ENCODE assay signal across 17 mouse cellular contexts in genomic region chr19:8594518-8594917, GRCm38 (mm10). TPM values are rescaled to one million over a fixed set of nuclear protein-coding genes. Genes with fewer than 3 reads are reported as not detected.
DNase-seq lines count a peak whose midpoint lies in the region; ATAC-seq and TF ChIP-seq lines count a peak whose summit lies in the region.
"Had no signal": no experiment of that assay in that cellular context is flagged by ENCODE, and none has a peak within 500 bp of the region (broad histone marks: within the 10 kb centered on the region; RNA-seq: fewer than 3 reads in every experiment).

No protein-coding gene starts in this region.

- peak overlapping the region; percentile 26; the same call in 1 of the 2 replicates for H3K9ac ChIP-seq in heart, embryonic 13.5 days
- H3K9ac ChIP-seq in lung, embryonic 14.5 days, result no peak overlapping the region
- H3K9ac ChIP-seq in liver, embryonic 14.5 days (replicated peaks), result no peak overlapping the region
- H3K9ac ChIP-seq: heart, embryonic 15.5 days; midbrain, embryonic 15.5 days had no signal

- no peak for DNase-seq in heart, postnatal 10 days
- DNase-seq in lung, embryonic 14.5 days, result no peak
- DNase-seq in lung, adult 18-20 months, result no peak
- DNase-seq in embryo, embryonic 10.5 days (ENCODE audit: low spot score), result peak; percentile 49
- no peak for DNase-seq in liver, embryonic 14.5 days (ENCODE audit: low read depth in 3 of 3, low spot score in 3 of 3)
- no peak for DNase-seq in right cerebral cortex, adult 18-20 months
- DNase-seq: B cell, adult 2 months; cerebellum, adult 11-12 months; gastrocnemius, postnatal 36 days; lung, postnatal 10 days; right cerebral cortex, postnatal 25 days had no signal

- H3K4me1 ChIP-seq in heart, embryonic 13.5 days, result peaks cover 17% of the 10 kb centered on the region
- peaks cover 9% of the 10 kb centered on the region; the same call in 1 of the 2 replicates for H3K4me1 ChIP-seq in lung, embryonic 14.5 days (ENCODE audit: insufficient read depth)
- peaks cover 0 to 21% of the 10 kb centered on the region in 2 experiments; a peak in 3 of 4 replicates for H3K4me1 ChIP-seq in liver, embryonic 14.5 days (replicated peaks; ENCODE audit: control insufficient read depth in 2 of 2, insufficient read depth in 2 of 2, low read length in 1 of 2)
- H3K4me1 ChIP-seq: midbrain, embryonic 15.5 days had no signal

- WGBS in heart, embryonic 13.5 days, result 5% methylated on average over 1 of the region's 1 CpGs
- 3% methylated on average over 1 of the region's 1 CpGs for WGBS in lung, embryonic 14.5 days
- 10% methylated on average over 1 of the region's 1 CpGs for WGBS in liver, embryonic 14.5 days (ENCODE audit: insufficient replicate concordance)

- no peaks in the 10 kb centered on the region for H3K9me3 ChIP-seq in heart, embryonic 13.5 days
- no peaks in the 10 kb centered on the region for H3K9me3 ChIP-seq in lung, embryonic 14.5 days (ENCODE audit: low read depth, low read length)
- H3K9me3 ChIP-seq in liver, embryonic 14.5 days (ENCODE audit: control insufficient read depth, low read length), result no peaks in the 10 kb centered on the region
- H3K9me3 ChIP-seq: G1E; heart, embryonic 15.5 days; midbrain, embryonic 15.5 days had no signal

- H3K36me3 ChIP-seq in heart, embryonic 13.5 days, result no peaks in the 10 kb centered on the region
- H3K36me3 ChIP-seq in lung, embryonic 14.5 days (ENCODE audit: insufficient read depth), result no peaks in the 10 kb centered on the region
- H3K36me3 ChIP-seq in liver, embryonic 14.5 days (replicated peaks; ENCODE audit: control insufficient read depth, insufficient read depth, low read depth), result no peaks in the 10 kb centered on the region
- H3K36me3 ChIP-seq: G1E; heart, embryonic 15.5 days; midbrain, embryonic 15.5 days had no signal

- no peak for TF ChIP-seq CTCF in lung, embryonic 14.5 days (IDR thresholded peaks at IDR 0.05; ENCODE audit: low read depth)
- TF ChIP-seq CTCF in liver, embryonic 14.5 days (IDR thresholded peaks at IDR 0.05; ENCODE audit: low read depth), result no peak

- H3K4me2 ChIP-seq in heart, embryonic 13.5 days, result no peak overlapping the region
- H3K4me2 ChIP-seq in lung, embryonic 14.5 days, result no peak overlapping the region
- no peak overlapping the region for H3K4me2 ChIP-seq in liver, embryonic 14.5 days (ENCODE audit: low read depth)
- H3K4me2 ChIP-seq: heart, embryonic 15.5 days; midbrain, embryonic 15.5 days had no signal

- no peak overlapping the region for H3K4me3 ChIP-seq in heart, embryonic 13.5 days
- no peak overlapping the region for H3K4me3 ChIP-seq in lung, embryonic 14.5 days (ENCODE audit: low read depth, low read length)
- H3K4me3 ChIP-seq in liver, embryonic 14.5 days (ENCODE audit: insufficient read depth in 1 of 2, low read depth in 2 of 2, low read length in 2 of 2), result no peak overlapping the region
- H3K4me3 ChIP-seq: heart, embryonic 15.5 days; midbrain, embryonic 15.5 days had no signal

- no peaks in the 10 kb centered on the region for H3K27me3 ChIP-seq in heart, embryonic 13.5 days (replicated peaks)
- H3K27me3 ChIP-seq in lung, embryonic 14.5 days (ENCODE audit: insufficient read depth, low read length), result no peaks in the 10 kb centered on the region
- H3K27me3 ChIP-seq in liver, embryonic 14.5 days (ENCODE audit: control insufficient read depth, insufficient read depth, low read length), result no peaks in the 10 kb centered on the region
- H3K27me3 ChIP-seq: heart, embryonic 15.5 days; midbrain, embryonic 15.5 days had no signal

- no peak overlapping the region for H3K27ac ChIP-seq in heart, embryonic 13.5 days (replicated peaks)
- no peak overlapping the region for H3K27ac ChIP-seq in lung, embryonic 14.5 days (ENCODE audit: low read depth)
- no peak overlapping the region for H3K27ac ChIP-seq in liver, embryonic 14.5 days
- H3K27ac ChIP-seq: heart, embryonic 15.5 days; midbrain, embryonic 15.5 days had no signal

- no peak for ATAC-seq in heart, embryonic 13.5 days (ENCODE audit: extremely low read depth, insufficient number of reproducible peaks, low FRiP score, low TSS enrichment)
- peak; percentile 66; the same call in 1 of the 2 replicates for ATAC-seq in lung, embryonic 14.5 days (ENCODE audit: insufficient read depth)
- 0 out of 2 replicates have a peak, but pooled peaks have one; percentile 33 for ATAC-seq in liver, embryonic 14.5 days (ENCODE audit: insufficient read depth)
- no peak for ATAC-seq in activated CD4-positive, CD25-positive, alpha-beta regulatory T cell, adult 4 months
- ATAC-seq: midbrain, embryonic 15.5 days had no signal

- no peak for TF ChIP-seq EP300 in liver, embryonic 14.5 days (IDR thresholded peaks at IDR 0.05; ENCODE audit: low read depth)

- intact Hi-C loops in heart, postnatal 10 days (cut with DNase I), result no loop called here

RNA-seq across cellular contexts. Expression of gene Slc22a8, which starts 3.5 kb away (rescaled TPM):
- 0.04 and 0.06 TPM in 2 replicates for polyA plus RNA-seq in heart, embryonic 13.5 days (2015; fragmentation: Nextera tagmentation; extraction: Ambion mirVana)
- under 1 TPM in 1 of 2 experiments, not detected in 1; 0.07 TPM for total RNA-seq in heart, postnatal 10 days (2021)
- polyA plus RNA-seq in lung, embryonic 14.5 days (2014; fragmentation: Nextera tagmentation; extraction: Ambion mirVana), result not detected in 2 replicates
- polyA plus RNA-seq in liver, embryonic 14.5 days (2012; rRNA removed), result 1.5 TPM in 2 replicates
- 1.6 and 2.9 TPM in 2 replicates for polyA plus RNA-seq in liver, embryonic 14.5 days (2014; fragmentation: Nextera tagmentation; extraction: Ambion mirVana)
- under 1 TPM in 1 of 2 experiments, not detected in 1; 0.40 TPM for polyA plus RNA-seq in activated CD4-positive, CD25-positive, alpha-beta regulatory T cell, adult 4 months (2017; shearing (Covaris generic))
- total RNA-seq: gastrocnemius, postnatal 36 days had no signal
- polyA plus RNA-seq: G1E had no signal

RNA-seq across cellular contexts. Expression of gene Slc22a6, which starts 23.3 kb away (rescaled TPM):
- polyA plus RNA-seq in heart, embryonic 13.5 days (2015; fragmentation: Nextera tagmentation; extraction: Ambion mirVana), result not detected in 2 replicates
- not detected for total RNA-seq in heart, postnatal 10 days (2021)
- polyA plus RNA-seq in lung, embryonic 14.5 days (2014; fragmentation: Nextera tagmentation; extraction: Ambion mirVana), result not detected in 2 replicates
- 0.01 TPM in 1 of 2 replicates, not detected in the other for polyA plus RNA-seq in liver, embryonic 14.5 days (2012; rRNA removed)
- polyA plus RNA-seq in liver, embryonic 14.5 days (2014; fragmentation: Nextera tagmentation; extraction: Ambion mirVana), result not detected in 2 replicates
- polyA plus RNA-seq in activated CD4-positive, CD25-positive, alpha-beta regulatory T cell, adult 4 months (2017; shearing (Covaris generic)), result not detected
- total RNA-seq: gastrocnemius, postnatal 36 days had no signal
- polyA plus RNA-seq: G1E; heart, embryonic 15.5 days; neural tube, embryonic 14.5 days had no signal

Comparison
In these comparisons a context has a peak if more than half of its experiments do, and no peak if none do; other contexts are left out.
1. ATAC-seq: peak in lung, embryonic 14.5 days (single experiment) and liver, embryonic 14.5 days (single experiment); none in heart, embryonic 13.5 days (single experiment) and activated CD4-positive, CD25-positive, alpha-beta regulatory T cell, adult 4 months (single experiment).